Mouse (Mus musculus) myocyte (in vitro differentiated cells): ENCODE results near the gene Ugt1a10. TPM values are rescaled to one million over a fixed set of nuclear protein-coding genes. Genes with fewer than 3 reads are reported as not detected.

ENCODE experiments used
- H3K27me3 ChIP-seq: one replicate; pipeline ENCODE4 v1.6.1; 2011; ENCODE audit not compliant: control insufficient read depth, insufficient read depth, insufficient read length
- H3K36me3 ChIP-seq: one replicate; pipeline ENCODE4 v1.6.1; 2011; ENCODE audit not compliant: control insufficient read depth, insufficient read depth
- H3K4me2 ChIP-seq: one replicate; pipeline ENCODE4 v1.6.1; 2011; ENCODE audit warnings: low read depth, control low read depth
- H3K4me3 ChIP-seq: one replicate; pipeline ENCODE4 v1.5.1; 2011; ENCODE audit warnings: mild to moderate bottlenecking, control low read depth, moderate library complexity
- H3K79me2 ChIP-seq: one replicate; pipeline ENCODE4 v1.6.1; 2011; ENCODE audit not compliant: control insufficient read depth, insufficient read depth
- H3ac ChIP-seq: one replicate; pipeline ENCODE4 v1.6.1; 2011; ENCODE audit not compliant: control insufficient read depth, insufficient read length
- CEBPB ChIP-seq: IDR thresholded peaks from 2 replicates; pipeline ENCODE4 v1.6.1; 2011; ENCODE audit warnings: mild to moderate bottlenecking, moderate library complexity; ENCODE audit not compliant: poor library complexity, insufficient read depth, severe bottlenecking
- E2F4 ChIP-seq: IDR thresholded peaks from one replicate; pipeline ENCODE4 v1.6.1; 2011; ENCODE audit warnings: mild to moderate bottlenecking, control low read depth, moderate library complexity; ENCODE audit not compliant: insufficient read depth
- MAX ChIP-seq: IDR thresholded peaks from one replicate; pipeline ENCODE4 v1.6.1; 2011; ENCODE audit warnings: low read depth, mild to moderate bottlenecking, control low read depth
- MYOD1 ChIP-seq, 3 experiments: IDR thresholded peaks; one replicate each; pipeline ENCODE4 v1.6.1; 2011; ENCODE audit warnings: control low read depth in 2 of 3, low read depth in 2 of 3, mild to moderate bottlenecking in 2 of 3, moderate library complexity in 1 of 3; ENCODE audit not compliant: insufficient read length in 2 of 3, control insufficient read depth in 1 of 3
- MYOG ChIP-seq, 3 experiments: IDR thresholded peaks; one replicate each; pipeline ENCODE4 v1.6.1; 2011; ENCODE audit warnings: control low read depth in 2 of 3, low read depth in 2 of 3, mild to moderate bottlenecking in 2 of 3; ENCODE audit not compliant: insufficient read length in 2 of 3, control insufficient read depth in 1 of 3, insufficient read depth in 1 of 3
- POLR2A ChIP-seq: IDR thresholded peaks from one replicate; pipeline ENCODE4 v1.6.1; 2011; ENCODE audit warnings: low read depth, mild to moderate bottlenecking, control low read depth, moderate library complexity; ENCODE audit not compliant: insufficient read length
- POLR2AphosphoS2 ChIP-seq: IDR thresholded peaks from one replicate; pipeline ENCODE4 v1.6.1; 2011; ENCODE audit warnings: low read depth, control low read depth; ENCODE audit not compliant: insufficient read length
- REST ChIP-seq: IDR thresholded peaks from one replicate; pipeline ENCODE4 v1.6.1; 2011; ENCODE audit warnings: mild to moderate bottlenecking, control low read depth, moderate library complexity; ENCODE audit not compliant: insufficient read depth, insufficient read length
- SRF ChIP-seq: IDR thresholded peaks from one replicate; pipeline ENCODE4 v1.6.1; 2011; ENCODE audit warnings: low read depth; ENCODE audit not compliant: control insufficient read depth, insufficient read length
- TCF12 ChIP-seq: IDR thresholded peaks from one replicate; pipeline ENCODE4 v1.6.1; 2011; ENCODE audit warnings: mild to moderate bottlenecking, control low read depth; ENCODE audit not compliant: poor library complexity, insufficient read depth, severe bottlenecking
- TCF3 ChIP-seq: IDR thresholded peaks from one replicate; pipeline ENCODE4 v1.6.1; 2011; ENCODE audit warnings: low read depth, control low read depth; ENCODE audit not compliant: insufficient read length
- USF1 ChIP-seq: IDR thresholded peaks from one replicate; pipeline ENCODE4 v1.6.1; 2011; ENCODE audit warnings: low read depth, mild to moderate bottlenecking, control low read depth, moderate library complexity
- polyA plus RNA-seq: library from polyadenylated mRNA; unstranded; fragments of >200 nt; fragmentation: generic; extraction: Trizol; gene quantifications from one replicate; pipeline ENCODE4 v1.2.1, GENCODE M21; 2012; ENCODE audit warnings: missing spikeins

The Ugt1a10 gene
- polyA plus RNA-seq, 1 experiment, result not detected

- H3ac ChIP-seq, result no peak overlapping the region
- H3K4me3 ChIP-seq, result no peak overlapping the region
- no peaks in the 10 kb centered on the region for H3K36me3 ChIP-seq
- H3K79me2 ChIP-seq, result no peaks in the 10 kb centered on the region
- no peak overlapping the region for H3K4me2 ChIP-seq
- H3K27me3 ChIP-seq, result peaks cover 16% of the 10 kb centered on the region
- no peak for TF ChIP-seq CEBPB
- no peak for TF ChIP-seq USF1
- TF ChIP-seq SRF, result no peak
- no peak for TF ChIP-seq E2F4
These were observed 140.5 kb downstream of the Ugt1a10 start for GRCm38 (mm10) chr1:88195687-88196086.

- Histone ChIP-seq H3K4me2 (no peak overlapping the region), H3K36me3 (no peaks in the 10 kb centered on the region), H3ac (no peak overlapping the region), H3K4me3 (no peak overlapping the region), H3K79me2 (no peaks in the 10 kb centered on the region), H3K27me3 (peaks cover 18% of the 10 kb centered on the region)
- TF ChIP-seq MYOG (IDR thresholded peaks at IDR 0.05; ENCODE audit: control insufficient read depth in 1 of 3, insufficient read depth in 1 of 3, insufficient read length in 2 of 3, low read depth in 2 of 3), result no peak
- TF ChIP-seq POLR2AphosphoS2, result no peak
- no peak for TF ChIP-seq MYOD1 (IDR thresholded peaks at IDR 0.05; ENCODE audit: control insufficient read depth in 1 of 3, insufficient read length in 2 of 3, low read depth in 2 of 3)
- no peak for TF ChIP-seq E2F4
- TF ChIP-seq USF1, result no peak
- TF ChIP-seq REST, result no peak
- no peak for TF ChIP-seq CEBPB
- no peak for TF ChIP-seq TCF12
- no peak for TF ChIP-seq POLR2A
- TF ChIP-seq SRF, result no peak
- no peak for TF ChIP-seq MAX
- TF ChIP-seq TCF3, result no peak
These were observed 142.3 kb downstream of the Ugt1a10 start for GRCm38 (mm10) chr1:88197443-88197842.

GRCm38 (mm10) chr1:88199996-88200395 is 144.8 kb downstream of the Ugt1a10 start:
- Histone ChIP-seq H3ac (no peak overlapping the region), H3K4me3 (no peak overlapping the region), H3K27me3 (peaks cover 18% of the 10 kb centered on the region), H3K36me3 (no peaks in the 10 kb centered on the region), H3K4me2 (no peak overlapping the region), H3K79me2 (no peaks in the 10 kb centered on the region)
- TF ChIP-seq TCF3, result no peak
- no peak for TF ChIP-seq SRF
- TF ChIP-seq POLR2A, result no peak
- TF ChIP-seq E2F4, result no peak
- TF ChIP-seq CEBPB, result no peak

- no peaks in the 10 kb centered on the region for H3K36me3 ChIP-seq
- no peak for TF ChIP-seq POLR2A
- TF ChIP-seq E2F4, result no peak
- TF ChIP-seq SRF, result no peak
- no peak for TF ChIP-seq MAX
- no peak for TF ChIP-seq MYOD1 (IDR thresholded peaks at IDR 0.05; ENCODE audit: control insufficient read depth in 1 of 3, insufficient read length in 2 of 3, low read depth in 2 of 3)
- TF ChIP-seq TCF3, result no peak
- no peak for TF ChIP-seq REST
- no peak for TF ChIP-seq MYOG (IDR thresholded peaks at IDR 0.05; ENCODE audit: control insufficient read depth in 1 of 3, insufficient read depth in 1 of 3, insufficient read length in 2 of 3, low read depth in 2 of 3)
- no peak for TF ChIP-seq POLR2AphosphoS2
- TF ChIP-seq TCF12, result no peak
- no peak for TF ChIP-seq CEBPB
- no peak for TF ChIP-seq USF1
- H3K4me2 ChIP-seq, result no peak within 1 kb of the TSS
These were observed 145.3 kb downstream of the Ugt1a10 start, which contains the start of gene Ugt1a2 for GRCm38 (mm10) chr1:88200456-88200855. Gene Ugt1a2, plus strand, starts transcription at chr1:88200601.

DNA sequence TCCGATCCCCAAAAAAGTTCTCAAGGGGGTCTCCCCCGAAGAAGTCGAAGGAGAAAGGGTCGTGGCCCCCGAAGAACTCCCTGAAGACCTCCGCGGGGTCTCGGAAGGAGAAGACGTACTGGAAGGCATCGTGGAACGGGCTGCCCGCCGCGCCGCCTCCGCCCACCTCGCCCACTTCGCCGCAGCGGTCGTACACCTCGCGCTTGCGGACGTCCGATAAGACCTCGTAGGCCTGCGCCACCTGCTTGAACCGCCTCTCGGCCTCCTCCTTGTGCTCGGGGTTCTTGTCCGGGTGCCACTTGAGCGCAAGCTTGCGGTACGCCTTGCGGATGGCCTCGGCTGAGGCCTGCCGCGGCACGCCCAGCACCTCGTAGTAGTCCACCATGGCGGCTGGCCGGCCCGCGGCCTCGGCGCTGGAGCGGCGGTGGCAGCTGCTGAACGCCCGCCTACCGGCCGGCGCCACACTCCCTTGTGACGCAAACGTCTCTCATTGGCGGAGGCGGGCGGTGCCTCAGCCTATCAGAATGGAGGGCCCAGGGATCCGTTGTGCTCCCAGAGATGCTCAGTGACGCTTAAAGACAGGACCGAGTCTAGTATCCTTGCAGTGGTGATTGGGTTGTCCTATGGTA is 150.2 kb downstream of the Ugt1a10 start, which contains the start of gene Dnajb3:
Gene Dnajb3 (minus strand): TSS at position 489 of the 629 bp plus-strand sequence.
- no peak within 1 kb of the TSS for H3ac ChIP-seq
- TF ChIP-seq REST, result no peak
- TF ChIP-seq USF1, result no peak
- no peak for TF ChIP-seq TCF3
- TF ChIP-seq POLR2A, result no peak
- TF ChIP-seq SRF, result no peak
- no peak for TF ChIP-seq MYOD1 (IDR thresholded peaks at IDR 0.05; ENCODE audit: control insufficient read depth in 1 of 3, insufficient read length in 2 of 3, low read depth in 2 of 3)
- TF ChIP-seq POLR2AphosphoS2, result no peak
- no peak for TF ChIP-seq TCF12
- no peak for TF ChIP-seq MAX
- no peak for TF ChIP-seq CEBPB
- TF ChIP-seq E2F4, result no peak
- no peak for TF ChIP-seq MYOG (IDR thresholded peaks at IDR 0.05; ENCODE audit: control insufficient read depth in 1 of 3, insufficient read depth in 1 of 3, insufficient read length in 2 of 3, low read depth in 2 of 3)
- no peak within 1 kb of the TSS for H3K4me2 ChIP-seq
- H3K27me3 ChIP-seq, result peaks cover 11% of the 10 kb centered on the region
- no peaks in the 10 kb centered on the region for H3K36me3 ChIP-seq
- H3K79me2 ChIP-seq, result no peaks in the 10 kb centered on the region
- H3K4me3 ChIP-seq, result no peak within 1 kb of the TSS

More at GRCm38 (mm10) chr1:88200456-88200855, 145.3 kb downstream of the Ugt1a10 start, which contains the start of gene Ugt1a2:
- no peak within 1 kb of the TSS for H3ac ChIP-seq
- H3K79me2 ChIP-seq, result no peaks in the 10 kb centered on the region
- no peak within 1 kb of the TSS for H3K4me3 ChIP-seq
- H3K27me3 ChIP-seq, result peaks cover 22% of the 10 kb centered on the region
